Mouse (Mus musculus) gastrocnemius, postnatal 36 days (tissue): ENCODE measurements around the gene Abcb11. TPM values are rescaled to one million over a fixed set of nuclear protein-coding genes. Genes with fewer than 3 reads are reported as not detected.
"Not testable (repeated sequence)": the region's sequence is repeated elsewhere in the genome, so short reads cannot be mapped to it uniquely, and the experiment has no call there.

ENCODE experiments used
- DNase-seq, 2 experiments: peaks; one replicate each; pipeline ENCODE4 v3.0.0; 2022
- intact Hi-C: fragments of 180-260 bp; cut with DNase I; formaldehyde crosslinking; loops from one replicate; pipeline ENCODE4 v1.15.1; 2025
- long read RNA-seq, 2 experiments: library from polyadenylated mRNA; stranded (forward); transcript quantifications; one replicate each; pipeline ENCODE4 v2.0.0; 2021
- total RNA-seq, 2 experiments: library from RNA; stranded (reverse); gene quantifications; 2 replicates each; pipeline ENCODE4 v1.2.3; 2021

Gene Abcb11
- total RNA-seq = not detected
- long read RNA-seq, experiment 1 = 0 reads
- long read RNA-seq, experiment 2 = 0 reads

DNA sequence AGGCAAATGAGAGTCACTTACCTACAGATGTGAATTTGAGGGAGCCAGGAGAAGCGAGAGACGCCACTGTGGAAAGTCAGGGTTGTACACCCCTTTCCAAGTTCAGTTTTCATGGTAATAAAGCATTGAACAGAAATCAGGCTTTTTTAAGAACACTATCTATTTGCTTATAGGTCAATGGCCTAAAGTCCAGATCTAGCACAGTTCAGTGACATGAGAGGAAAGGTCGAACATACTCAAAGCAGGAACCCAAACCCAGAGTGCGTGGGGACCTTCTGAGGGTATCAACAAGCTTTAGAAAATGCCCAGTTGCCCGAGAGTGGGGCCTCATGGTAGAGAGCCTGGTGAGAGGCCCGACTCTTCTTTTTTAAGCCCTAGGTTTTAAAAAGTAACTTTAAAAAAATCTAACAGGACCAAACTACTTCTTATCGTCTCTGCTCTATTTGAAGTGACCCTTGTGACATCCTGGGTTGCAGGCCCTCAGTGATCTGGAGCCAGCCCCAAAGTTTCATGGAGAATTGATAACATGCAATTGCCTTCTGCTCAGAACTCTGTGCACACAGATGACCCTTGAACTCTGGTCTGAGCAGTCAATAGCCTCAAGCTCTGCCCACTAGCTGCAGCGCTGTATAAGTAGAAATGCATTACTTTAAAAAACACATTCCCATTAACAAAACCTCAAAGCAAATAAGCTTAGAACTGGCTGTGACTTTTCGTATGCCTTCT, at the start of gene Abcb11:
Gene Abcb11, minus strand, starts transcription at position 121 of the 726 bp plus-strand sequence.
- DNase-seq = no peak
- intact Hi-C loops = no loop called here

DNA sequence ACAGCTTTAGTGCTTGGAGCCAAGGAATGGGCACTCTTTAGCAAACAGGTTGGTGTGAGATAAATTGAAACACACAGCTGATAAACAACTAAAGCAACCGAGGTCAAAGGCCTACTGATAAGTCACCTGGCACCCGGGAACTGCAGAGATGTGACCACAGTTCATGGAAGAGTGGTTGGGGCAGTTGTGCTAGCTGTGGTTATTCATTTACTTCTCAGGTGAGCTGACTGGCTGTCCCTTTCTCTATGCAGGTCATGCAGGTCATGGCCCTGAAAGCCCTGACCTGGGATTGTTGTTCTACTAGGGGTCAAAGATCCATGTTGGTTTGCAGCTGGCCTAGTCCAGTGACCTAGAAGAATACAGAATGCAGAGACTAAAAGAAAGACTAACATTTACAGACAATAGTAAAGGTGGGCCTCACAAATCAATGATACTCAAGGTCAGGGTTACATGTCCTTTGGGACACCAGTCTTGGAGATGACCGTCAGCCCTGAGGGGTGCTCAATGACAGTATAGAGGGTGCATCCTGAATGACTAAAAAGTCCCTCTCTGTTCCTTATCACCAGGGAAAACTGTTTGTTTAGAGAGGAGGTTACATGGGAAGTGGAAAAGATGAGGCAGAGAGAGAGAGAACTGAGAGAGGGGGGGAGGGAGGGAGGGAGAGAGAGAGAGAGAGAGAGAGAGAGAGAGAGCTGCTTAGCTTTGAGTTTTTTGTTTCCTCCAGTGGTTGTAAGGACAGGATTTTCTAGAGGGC, 43.9 kb upstream of the Abcb11 start:
- intact Hi-C loops = no loop called here
- no peak for DNase-seq

DNA sequence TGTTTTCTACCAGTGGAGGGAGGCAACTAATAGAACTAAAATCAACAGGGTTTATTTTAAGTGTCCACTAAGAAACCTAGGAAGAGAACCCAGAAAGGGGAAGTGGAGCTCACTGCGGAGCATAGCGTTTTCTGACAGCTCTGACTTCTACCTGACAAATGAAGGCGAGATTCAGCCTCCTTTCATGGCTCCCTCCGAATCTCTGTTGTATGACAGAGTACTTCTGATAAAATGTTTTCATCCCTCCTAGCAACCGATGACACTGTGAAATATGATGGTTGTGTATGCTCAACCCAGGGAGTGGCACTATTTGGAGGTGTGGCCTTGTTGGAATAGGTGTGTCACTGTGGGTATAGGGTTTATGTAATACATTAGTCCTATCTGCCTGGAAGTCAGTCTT, 40.4 kb upstream of the Abcb11 start:
- no peak for DNase-seq
- intact Hi-C loops = no loop called here

DNA sequence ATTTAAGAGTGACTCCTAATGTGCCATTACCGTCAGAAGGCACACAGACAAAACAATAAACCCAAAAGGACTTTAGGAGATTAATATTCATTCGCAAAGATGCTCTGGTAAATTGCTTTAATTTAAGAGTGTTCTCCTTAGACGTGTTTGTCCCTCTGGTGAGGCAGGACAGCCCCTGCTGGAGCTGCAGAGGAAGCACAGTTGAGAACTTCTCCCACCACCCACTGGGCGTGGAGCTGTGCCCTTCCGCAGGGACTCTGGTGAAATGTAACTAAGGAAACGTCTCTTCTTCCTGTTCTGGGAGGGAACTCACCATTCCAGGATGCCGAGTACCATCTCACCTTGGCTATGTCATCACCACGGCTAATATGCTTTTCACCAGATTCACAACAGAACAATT, 39.3 kb upstream of the Abcb11 start:
- intact Hi-C loops = no loop called here
- no peak for DNase-seq

DNA sequence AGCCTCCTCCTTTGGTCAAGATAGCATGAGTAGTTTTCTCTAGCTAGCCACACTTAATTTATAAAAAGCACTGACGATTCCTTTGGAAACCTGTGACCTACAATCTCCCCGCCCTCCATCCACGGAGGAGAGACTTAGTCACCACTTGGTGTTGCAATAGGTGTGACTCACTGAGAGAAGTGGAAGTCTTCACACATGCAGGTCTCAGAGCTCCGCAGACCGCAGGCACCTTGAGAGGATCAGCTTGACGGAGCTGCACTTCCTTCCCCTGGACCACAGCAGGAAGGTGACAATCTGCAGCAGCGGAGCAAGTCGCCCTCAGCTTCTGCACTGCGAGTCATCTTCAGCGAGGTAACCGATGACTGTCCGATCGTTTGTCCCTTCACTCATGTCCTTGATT, 37.9 kb upstream of the Abcb11 start, which contains the start of gene Dhrs9:
Gene Dhrs9, plus strand, starts transcription at position 165 of the 400 bp plus-strand sequence.
- intact Hi-C loops = no loop called here
- no peak for DNase-seq

DNA sequence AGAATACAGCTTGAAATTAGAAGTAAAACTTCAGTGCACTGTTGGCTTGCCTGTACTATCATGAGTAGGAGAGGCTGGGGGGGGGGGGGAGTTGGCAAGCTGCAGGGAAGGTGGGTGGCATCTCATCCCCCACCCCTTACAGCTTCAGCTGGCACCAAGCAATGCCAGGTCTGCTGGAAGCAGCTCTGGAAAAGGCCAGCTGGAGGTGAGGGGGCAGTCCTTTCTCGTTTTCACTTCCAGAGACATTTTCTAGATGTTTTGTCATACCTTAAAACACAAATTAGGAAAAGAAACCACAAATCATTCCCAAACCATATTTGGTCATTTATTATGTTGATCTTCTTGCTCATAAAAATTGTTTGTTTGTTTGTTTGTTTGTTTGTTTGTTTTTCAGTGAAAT, 37.4 kb upstream of the Abcb11 start:
- no peak for DNase-seq
- intact Hi-C loops = no loop called here

DNA sequence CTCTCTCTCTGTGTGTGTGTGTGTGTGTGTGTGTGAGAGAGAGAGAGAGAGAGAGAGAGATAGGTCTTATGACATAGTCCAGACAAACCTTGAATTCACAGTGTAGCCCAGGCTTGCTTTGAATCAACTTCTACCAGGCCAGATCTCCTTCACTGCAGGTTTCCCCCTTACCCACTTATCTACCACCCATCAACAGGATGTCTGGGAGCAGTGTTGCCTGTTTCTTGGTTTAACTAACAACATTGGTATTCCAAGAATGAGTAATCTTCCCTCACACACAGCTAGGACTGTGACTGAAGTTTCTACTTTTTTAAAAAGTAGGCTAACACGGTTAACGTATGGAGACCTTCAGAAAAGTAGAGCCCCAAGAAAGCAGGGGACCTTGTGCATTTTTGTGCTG, 34.4 kb upstream of the Abcb11 start:
- intact Hi-C loops = no loop called here

DNA sequence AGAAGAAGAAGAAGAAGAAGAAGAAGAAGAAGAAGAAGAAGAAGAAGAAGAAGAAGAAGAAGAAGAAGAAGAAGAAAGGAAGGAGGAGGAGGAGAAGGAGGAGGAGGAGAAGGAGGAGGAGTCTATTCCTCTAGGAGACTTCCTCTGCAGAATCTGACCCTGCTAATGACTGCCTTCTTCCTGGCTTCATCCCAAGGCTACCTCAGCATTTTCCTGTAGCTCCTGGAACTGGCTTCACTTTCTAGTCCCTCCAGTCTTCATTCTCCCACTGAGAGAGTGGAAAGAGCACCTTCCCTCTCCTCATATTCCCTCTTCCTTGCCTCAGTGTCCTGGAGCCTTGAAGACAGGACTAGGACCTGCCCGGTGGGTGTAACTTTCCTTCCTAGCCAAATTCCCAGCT, 22.9 kb upstream of the Abcb11 start:
- no peak for DNase-seq
- intact Hi-C loops = no loop called here

More for the DNA sequence above, 34.4 kb upstream of the Abcb11 start:
- DNase-seq = no peak

DNA sequence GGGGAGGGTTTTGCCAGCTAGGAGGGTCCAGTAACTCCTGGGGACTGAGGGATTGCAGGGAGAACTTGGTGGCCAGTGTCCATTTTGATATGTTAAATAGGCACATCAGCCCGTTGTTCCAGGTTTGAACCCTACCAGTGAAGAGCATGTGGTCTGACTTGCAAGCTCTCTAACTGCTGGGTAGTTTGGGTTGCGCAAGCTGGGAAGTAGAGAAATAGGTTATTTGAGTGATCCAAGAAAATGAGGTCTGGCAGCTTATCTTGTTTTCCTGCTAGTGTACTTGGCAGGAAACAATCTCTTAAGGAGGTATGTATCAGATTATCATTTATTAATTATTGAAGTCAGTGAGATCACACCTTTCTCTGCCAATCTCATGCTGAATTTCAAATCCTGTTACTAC, 22.4 kb upstream of the Abcb11 start:
- intact Hi-C loops = no loop called here
- no peak for DNase-seq

DNA sequence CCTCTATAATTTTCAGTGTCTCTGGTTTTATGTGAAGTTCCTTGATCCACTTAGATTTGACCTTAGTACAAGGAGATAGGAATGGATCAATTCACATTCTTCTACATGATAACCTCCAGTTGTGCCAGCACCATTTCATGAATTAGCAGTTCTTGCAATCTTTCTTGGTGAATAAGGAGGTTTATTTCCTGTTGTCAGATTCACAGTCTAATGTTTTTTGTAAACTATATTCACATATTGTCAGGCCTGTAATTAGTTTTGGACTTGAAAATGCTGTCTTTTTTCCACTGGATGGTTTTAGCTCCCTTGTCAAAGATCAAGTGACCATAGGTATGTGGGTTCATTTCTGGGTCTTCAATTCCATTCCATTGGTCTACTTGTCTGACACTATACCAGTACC, 13.0 kb upstream of the Abcb11 start:
- DNase-seq, intact Hi-C loops: not testable (repeated sequence)

DNA sequence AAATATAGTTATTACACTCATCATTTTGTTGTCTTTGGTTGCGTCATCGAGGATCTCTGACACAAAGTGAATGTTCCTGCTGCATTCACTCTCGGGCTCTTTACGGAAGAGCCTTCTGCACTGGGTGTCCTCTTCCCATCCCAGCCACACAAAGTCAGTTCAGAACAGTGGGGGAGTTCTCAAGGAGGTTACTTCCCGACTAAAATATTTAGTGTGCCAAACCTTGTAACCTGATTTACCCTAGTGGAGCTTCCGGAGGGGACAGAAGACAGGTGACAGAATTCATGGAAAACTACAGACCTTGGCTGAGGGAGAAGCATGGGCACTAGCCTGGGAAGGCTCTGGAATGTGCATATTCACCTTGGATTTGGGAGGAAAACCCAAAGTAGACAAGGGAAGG, 910 bp downstream of the Abcb11 start:
- intact Hi-C loops = no loop called here
- no peak for DNase-seq

DNA sequence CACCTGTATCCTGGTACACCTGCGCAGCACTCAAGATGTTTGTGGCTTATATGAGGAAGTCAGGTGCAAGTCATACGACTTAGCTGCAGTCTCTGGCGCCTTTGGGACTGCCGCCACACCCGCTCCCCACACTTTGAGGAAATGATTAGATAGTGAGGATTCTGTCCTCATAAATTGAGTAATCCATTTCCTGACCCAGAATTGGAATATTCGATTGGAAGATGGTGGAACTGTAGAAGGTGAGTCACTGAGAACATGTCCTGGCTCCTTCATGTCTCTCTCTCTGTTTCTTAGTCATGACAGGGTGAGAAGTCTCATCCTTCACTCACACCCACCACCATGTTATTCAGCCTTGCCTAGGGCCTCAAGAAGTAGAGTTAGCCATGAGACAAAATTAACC, 10.9 kb downstream of the Abcb11 start:
- intact Hi-C loops, DNase-seq: not testable (repeated sequence)

DNA sequence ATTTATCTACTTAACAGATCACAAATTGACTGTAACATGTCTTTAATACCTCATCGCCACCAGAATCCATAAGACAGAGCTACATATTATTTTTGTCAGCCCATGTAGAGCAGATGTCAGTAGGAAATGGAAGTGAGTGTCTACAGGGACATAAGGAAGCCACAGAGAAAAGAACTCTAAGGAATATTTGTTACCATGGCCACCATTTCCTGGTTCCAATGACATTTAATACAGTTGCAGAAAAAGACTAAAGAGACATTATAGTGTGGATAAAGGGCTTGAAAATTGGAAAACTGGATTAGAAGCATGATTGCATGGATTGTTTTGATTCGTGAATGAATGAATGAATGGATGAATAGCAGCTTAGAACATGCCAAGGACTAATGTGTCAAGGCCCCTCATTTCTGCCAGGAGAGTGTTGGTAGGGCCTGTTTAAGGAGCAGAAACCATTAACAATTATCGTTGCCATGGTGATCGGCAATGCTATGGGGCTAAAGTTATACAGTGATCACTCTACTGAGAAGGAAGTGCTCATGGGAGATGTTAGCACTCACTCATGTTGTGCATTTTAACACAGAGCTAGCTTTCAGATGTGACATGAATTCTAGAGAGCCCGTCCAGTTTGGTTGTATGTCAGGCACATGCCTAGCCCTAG, 13.8 kb downstream of the Abcb11 start:
- intact Hi-C loops = no loop called here

DNA sequence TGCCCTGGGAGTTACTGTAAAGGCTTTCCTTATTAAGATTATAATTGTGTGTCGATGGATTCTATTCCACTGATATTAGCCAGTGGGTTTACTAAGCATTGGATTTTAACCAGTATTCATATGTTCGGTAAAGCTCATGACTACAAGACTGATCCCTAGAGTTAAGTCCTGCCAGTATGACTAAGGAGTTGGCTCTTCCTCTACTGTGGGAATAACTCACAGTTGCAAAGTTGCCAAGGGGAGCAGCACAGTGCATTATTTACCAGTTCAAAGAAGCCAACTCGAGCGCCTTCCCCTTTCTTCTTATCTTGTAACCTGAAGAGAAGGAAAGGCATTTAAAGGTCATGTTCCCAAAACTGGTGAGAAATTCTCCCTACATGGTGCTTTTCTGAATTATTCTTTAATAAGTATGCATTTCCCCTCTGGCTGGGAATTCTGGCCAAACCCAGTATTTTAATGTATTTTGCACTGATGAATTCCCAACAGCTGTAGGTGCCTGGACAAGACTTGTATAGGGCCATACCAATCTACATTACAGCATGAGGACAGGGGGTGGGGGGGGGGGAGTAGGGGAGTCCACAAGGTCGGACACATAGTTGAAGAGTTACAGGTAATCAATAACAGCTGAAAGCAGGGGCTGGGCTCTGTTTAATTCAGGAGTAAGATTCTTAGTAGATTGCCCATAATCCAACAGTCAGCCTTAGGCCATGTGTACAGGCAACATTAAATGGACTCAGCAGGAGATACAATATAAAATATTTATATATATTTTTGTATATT, 17.3 kb downstream of the Abcb11 start:
- DNase-seq = no peak
- intact Hi-C loops = no loop called here

More for the DNA sequence above, 13.8 kb downstream of the Abcb11 start:
- DNase-seq = no peak

DNA sequence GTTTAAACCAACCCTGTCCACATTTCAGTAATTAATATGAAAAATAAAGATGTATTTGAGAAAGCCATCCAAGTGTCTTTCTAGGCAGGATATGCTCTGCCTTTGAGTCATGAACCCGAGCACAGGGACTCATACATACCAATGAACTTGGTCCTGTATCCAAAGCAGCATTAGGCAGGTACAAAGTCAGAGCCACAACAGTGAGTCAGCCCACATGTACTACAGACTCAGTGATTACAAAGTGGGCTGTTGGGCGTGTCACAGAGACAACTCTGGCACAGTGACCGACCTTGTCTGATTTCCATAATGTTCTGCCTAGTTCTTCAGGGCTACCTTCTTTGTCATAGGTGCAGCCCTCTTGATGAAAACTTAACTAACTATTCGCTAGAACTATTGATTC, 19.4 kb downstream of the Abcb11 start:
- no peak for DNase-seq
- intact Hi-C loops = no loop called here

DNA sequence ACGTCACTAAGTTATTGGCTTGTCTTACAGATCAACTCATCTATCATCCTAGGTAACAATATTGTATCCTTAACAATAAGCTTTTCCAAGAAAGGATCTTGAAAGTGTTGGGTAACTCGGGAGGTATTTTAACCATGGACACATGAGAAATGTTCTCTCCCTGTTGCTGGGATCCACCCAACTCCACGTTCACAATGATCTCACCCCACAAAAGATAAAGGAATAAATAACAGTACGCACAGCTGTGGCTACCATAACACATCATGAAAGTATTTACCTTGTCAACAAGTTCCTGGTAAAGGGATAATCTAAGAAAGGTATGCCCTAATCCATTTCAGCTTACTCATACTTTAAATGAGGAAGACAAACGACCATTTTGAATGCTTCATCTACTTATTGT, 21.0 kb downstream of the Abcb11 start:
- intact Hi-C loops = no loop called here
- no peak for DNase-seq

DNA sequence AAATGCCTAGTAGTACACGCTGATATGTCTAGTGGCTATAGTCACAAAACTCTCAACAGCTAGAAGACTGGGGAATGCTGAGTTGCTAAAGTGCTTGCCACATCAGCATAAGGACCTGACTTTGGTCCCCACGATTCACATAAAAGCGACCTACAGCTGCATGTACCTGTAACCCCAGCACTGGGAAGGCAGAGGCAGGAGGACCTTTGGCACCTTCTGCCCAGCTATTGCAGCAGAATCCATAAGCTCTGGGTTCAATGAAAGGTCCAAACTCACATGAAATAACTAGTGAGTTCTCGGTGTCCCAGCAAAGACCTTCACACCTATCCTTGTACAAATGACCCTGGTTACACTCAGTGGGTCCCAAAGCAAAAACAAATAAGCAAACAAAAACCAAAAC, 31.1 kb downstream of the Abcb11 start:
- intact Hi-C loops = no loop called here
- DNase-seq = no peak

DNA sequence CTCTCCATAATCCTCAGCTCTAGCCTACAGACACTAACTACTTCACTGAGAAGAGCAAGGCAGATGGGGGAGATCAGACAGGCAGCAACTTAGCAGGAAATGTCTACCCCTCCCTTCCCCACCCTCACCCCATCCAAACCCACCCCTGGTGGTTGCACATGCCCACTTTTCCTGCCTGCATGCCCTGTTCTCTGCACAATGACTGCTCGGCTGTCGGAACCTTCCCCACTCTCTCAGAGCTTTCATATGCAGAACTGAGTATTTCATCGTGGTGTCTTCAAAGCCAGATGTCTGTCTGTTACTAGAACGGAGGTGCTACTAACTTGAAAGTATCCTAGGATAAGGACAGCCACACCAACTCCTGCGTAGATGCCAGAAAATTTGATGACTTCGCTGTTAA, 34.3 kb downstream of the Abcb11 start:
- no peak for DNase-seq
- intact Hi-C loops = no loop called here

DNA sequence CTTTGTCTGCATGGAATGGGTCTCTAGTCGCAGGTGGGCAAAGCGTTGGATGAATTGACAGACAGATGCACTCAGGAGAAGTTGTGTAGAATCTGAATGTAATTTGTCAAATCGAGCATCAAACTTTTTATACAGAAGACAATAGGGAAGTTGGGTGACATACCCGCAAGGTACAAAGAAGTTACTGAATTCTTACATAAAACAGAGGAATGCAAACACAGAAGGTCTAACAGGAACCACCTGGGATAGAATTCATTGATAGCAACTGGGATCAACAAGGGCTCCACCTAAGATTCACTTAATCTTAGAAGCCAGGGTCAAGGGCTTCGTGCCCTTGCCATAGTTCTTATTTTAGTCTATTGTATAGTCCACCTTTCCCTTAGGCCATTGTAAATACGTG, 41.8 kb downstream of the Abcb11 start:
- DNase-seq, intact Hi-C loops: not testable (repeated sequence)

DNA sequence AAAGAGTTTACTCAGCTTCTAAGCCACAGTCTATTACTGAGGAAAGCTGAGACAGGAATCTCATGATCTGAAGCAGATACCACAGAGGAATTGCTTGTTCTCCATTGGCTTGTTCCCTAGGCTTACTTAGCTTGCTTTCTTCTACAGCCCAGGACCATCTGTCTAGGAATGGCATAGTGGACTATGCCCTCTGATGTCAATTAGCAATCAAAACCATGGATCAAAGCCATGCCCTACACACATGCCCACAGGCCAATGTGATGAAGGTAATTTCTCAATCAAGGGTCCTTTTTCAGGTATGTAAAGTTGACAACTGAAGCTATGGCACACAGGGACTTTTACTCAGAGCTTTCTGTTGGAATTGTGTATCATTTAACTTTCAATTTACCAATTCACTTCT, 47.9 kb downstream of the Abcb11 start:
- intact Hi-C loops = no loop called here
- DNase-seq = no peak

DNA sequence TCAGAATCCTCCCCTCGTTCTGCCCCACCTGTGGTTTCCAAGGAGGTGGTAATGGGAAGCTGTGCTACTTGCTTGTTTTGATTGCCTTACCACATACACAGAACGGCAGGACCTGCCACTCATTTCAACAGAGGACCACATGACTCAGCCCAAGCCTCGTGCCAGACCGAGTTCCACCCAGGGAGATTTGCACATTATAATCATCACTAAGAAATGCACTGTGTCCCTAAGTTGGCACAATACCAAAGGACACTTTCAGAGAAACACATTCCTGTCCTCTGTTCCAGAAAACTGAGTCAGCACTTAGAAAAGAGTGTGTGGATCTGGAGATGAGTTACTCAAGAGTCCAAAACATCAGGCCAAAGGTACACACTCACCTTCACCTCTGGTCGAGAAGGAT, 53.4 kb downstream of the Abcb11 start:
- intact Hi-C loops = no loop called here
- DNase-seq = no peak
